Comparison of ENCODE assay signal across 28 mouse cellular contexts in genomic region chr19:56278366-56278765, GRCm38 (mm10). TPM values are rescaled to one million over a fixed set of nuclear protein-coding genes. Genes with fewer than 3 reads are reported as not detected.
DNase-seq lines count a peak whose midpoint lies in the region; ATAC-seq and TF ChIP-seq lines count a peak whose summit lies in the region.
"Had no signal": no experiment of that assay in that cellular context is flagged by ENCODE, and none has a peak within 500 bp of the region (broad histone marks: within the 10 kb centered on the region; RNA-seq: fewer than 3 reads in every experiment).

No protein-coding gene starts in this region.

- no peak overlapping the region for H3K27ac ChIP-seq in intestine, postnatal 0 days (ENCODE audit: low read depth, low read length)
- H3K27ac ChIP-seq in intestine, embryonic 15.5 days: no peak overlapping the region
- no peak overlapping the region; the same call in 1 of the 2 replicates for H3K27ac ChIP-seq in liver, embryonic 13.5 days
- H3K27ac ChIP-seq: embryonic facial prominence, embryonic 13.5 days; embryonic facial prominence, embryonic 15.5 days; forebrain, embryonic 10.5 days; forebrain, embryonic 12.5 days had no signal

- no peak for TF ChIP-seq CTCF in intestine, postnatal 0 days (IDR thresholded peaks at IDR 0.05; ENCODE audit: low read depth)

- 0 out of 2 replicates have a peak, but pooled peaks cover 3% of the 10 kb centered on the region for H3K4me1 ChIP-seq in intestine, postnatal 0 days (replicated peaks; ENCODE audit: control insufficient read depth, insufficient read depth, low read length)
- H3K4me1 ChIP-seq in intestine, embryonic 15.5 days (replicated peaks): 0 out of 2 replicates have a peak, but pooled peaks cover 4% of the 10 kb centered on the region
- peaks cover 8% of the 10 kb centered on the region for H3K4me1 ChIP-seq in liver, embryonic 13.5 days (replicated peaks)
- H3K4me1 ChIP-seq: embryonic facial prominence, embryonic 13.5 days; embryonic facial prominence, embryonic 15.5 days; forebrain, embryonic 10.5 days; forebrain, embryonic 12.5 days had no signal

- H3K4me3 ChIP-seq in intestine, postnatal 0 days (ENCODE audit: low read depth, low read length): no peak overlapping the region
- H3K4me3 ChIP-seq in intestine, embryonic 15.5 days (replicated peaks): no peak overlapping the region
- no peak overlapping the region for H3K4me3 ChIP-seq in liver, embryonic 13.5 days (replicated peaks)
- H3K4me3 ChIP-seq: embryonic facial prominence, embryonic 13.5 days; embryonic facial prominence, embryonic 15.5 days; erythroblast, embryonic 14.5 days; forebrain, embryonic 10.5 days; forebrain, embryonic 12.5 days had no signal

- DNase-seq in liver, embryonic 13.5 days: no peak
- DNase-seq in liver: no peak
- peak; percentile 29 for DNase-seq in retina, postnatal 1 day
- DNase-seq in retina, embryonic 14.5 days (ENCODE audit: low spot score): no peak
- no peak for DNase-seq in cerebellum, postnatal 4 days (ENCODE audit: low spot score in 2 of 2)
- DNase-seq: adrenal gland, adult 8-10 months; adrenal gland, postnatal 14 days; adrenal gland, postnatal 36 days; B cell, adult 2 months; cerebellum, adult 11-12 months; cerebellum, adult 2 months; cerebellum, adult 9-10 months; cerebellum, postnatal 10 days; cerebellum, postnatal 25 days; embryo, embryonic 11 days had no signal

- no peaks in the 10 kb centered on the region for H3K9me3 ChIP-seq in intestine, postnatal 0 days (ENCODE audit: control insufficient read depth)
- no peaks in the 10 kb centered on the region for H3K9me3 ChIP-seq in intestine, embryonic 15.5 days
- H3K9me3 ChIP-seq in liver, embryonic 13.5 days (replicated peaks): no peaks in the 10 kb centered on the region
- H3K9me3 ChIP-seq: embryonic facial prominence, embryonic 13.5 days; embryonic facial prominence, embryonic 15.5 days; forebrain, embryonic 10.5 days; forebrain, embryonic 12.5 days; G1E had no signal

- 72% methylated on average over 11 of the region's 11 CpGs for WGBS in intestine, postnatal 0 days
- 81% methylated on average over 11 of the region's 11 CpGs for WGBS in intestine, embryonic 15.5 days
- 66% methylated on average over 11 of the region's 11 CpGs for WGBS in liver, embryonic 13.5 days (ENCODE audit: insufficient replicate concordance)

- no peaks in the 10 kb centered on the region for H3K27me3 ChIP-seq in intestine, postnatal 0 days (replicated peaks; ENCODE audit: control insufficient read depth, insufficient read depth, low read length)
- H3K27me3 ChIP-seq in intestine, embryonic 15.5 days (replicated peaks): no peaks in the 10 kb centered on the region
- H3K27me3 ChIP-seq in liver, embryonic 13.5 days: no peaks in the 10 kb centered on the region
- H3K27me3 ChIP-seq: embryonic facial prominence, embryonic 13.5 days had no signal

- ATAC-seq in intestine, postnatal 0 days: peak; percentile 38; the same call in 1 of the 2 replicates
- ATAC-seq in intestine, embryonic 15.5 days: no peak
- ATAC-seq in liver, embryonic 13.5 days (ENCODE audit: low read depth): 0 out of 2 replicates have a peak, but pooled peaks have one; percentile 23
- ATAC-seq: activated CD4-positive, CD25-positive, alpha-beta regulatory T cell, adult 4 months; CD4-positive, CD25-positive, alpha-beta regulatory T cell, adult 4 months; forebrain, embryonic 14.5 days; Patski had no signal

- no peak overlapping the region for H3K4me2 ChIP-seq in intestine, postnatal 0 days (replicated peaks; ENCODE audit: low read depth)
- no peak overlapping the region for H3K4me2 ChIP-seq in intestine, embryonic 15.5 days (replicated peaks)
- no peak overlapping the region for H3K4me2 ChIP-seq in liver, embryonic 13.5 days
- H3K4me2 ChIP-seq: embryonic facial prominence, embryonic 13.5 days; embryonic facial prominence, embryonic 15.5 days; forebrain, embryonic 12.5 days had no signal

- H3K9ac ChIP-seq in intestine, postnatal 0 days (ENCODE audit: low read depth, low read length): no peak overlapping the region
- H3K9ac ChIP-seq in intestine, embryonic 15.5 days: no peak overlapping the region
- H3K9ac ChIP-seq in liver, embryonic 13.5 days: no peak overlapping the region
- H3K9ac ChIP-seq: embryonic facial prominence, embryonic 13.5 days; embryonic facial prominence, embryonic 15.5 days; forebrain, embryonic 12.5 days had no signal

- H3K36me3 ChIP-seq in intestine, postnatal 0 days (ENCODE audit: control insufficient read depth, insufficient read depth): no peaks in the 10 kb centered on the region
- H3K36me3 ChIP-seq in intestine, embryonic 15.5 days: no peaks in the 10 kb centered on the region
- H3K36me3 ChIP-seq in liver, embryonic 13.5 days: no peaks in the 10 kb centered on the region
- H3K36me3 ChIP-seq: embryonic facial prominence, embryonic 13.5 days; embryonic facial prominence, embryonic 15.5 days; forebrain, embryonic 10.5 days; forebrain, embryonic 12.5 days; G1E had no signal

RNA-seq across cellular contexts. Expression of gene Habp2, which starts 8.6 kb away (rescaled TPM):
- polyA plus RNA-seq in intestine, postnatal 0 days (2015; fragmentation: Nextera tagmentation; extraction: Ambion mirVana): 1.1 and 1.5 TPM in 2 replicates
- polyA plus RNA-seq in intestine, embryonic 15.5 days (2015; fragmentation: Nextera tagmentation; extraction: Ambion mirVana): 15.2 and 19.6 TPM in 2 replicates
- 36.1 and 46.5 TPM in 2 replicates for polyA plus RNA-seq in liver, embryonic 13.5 days (2015; fragmentation: Nextera tagmentation; extraction: Ambion mirVana)
- polyA plus RNA-seq: activated CD4-positive, CD25-positive, alpha-beta regulatory T cell, adult 4 months; cerebellum, adult 2 months; embryonic facial prominence, embryonic 11.5 days; embryonic facial prominence, embryonic 13.5 days; forebrain, embryonic 10.5 days; forebrain, embryonic 12.5 days; G1E had no signal
